Mouse (Mus musculus) embryonic fibroblast, embryonic 13.5 days (primary cell): Measurements from ENCODE around the gene Tab1. TPM values are rescaled to one million over a fixed set of nuclear protein-coding genes. Genes with fewer than 3 reads are reported as not detected.
A peak's percentile ranks its signal among the peaks of the same experiment; 100 is the strongest.

Experiments
- H3K27ac ChIP-seq: 2 replicates; pipeline ENCODE4 v1.5.1; 2012; ENCODE audit warnings: low read length, control low read depth, inconsistent platforms; ENCODE audit not compliant: insufficient read depth
- H3K4me1 ChIP-seq: 2 replicates; pipeline ENCODE4 v1.6.1; 2011; ENCODE audit warnings: low read length; ENCODE audit not compliant: control insufficient read depth, insufficient read depth
- H3K4me3 ChIP-seq: 2 replicates; pipeline ENCODE4 v1.5.1; 2011; ENCODE audit warnings: mild to moderate bottlenecking, control low read depth, low read length; ENCODE audit not compliant: insufficient read depth
- CTCF ChIP-seq: IDR thresholded peaks from 2 replicates; pipeline ENCODE4 v1.5.1; 2011; ENCODE audit warnings: mild to moderate bottlenecking, control low read depth, low read length, moderate library complexity, borderline replicate concordance; ENCODE audit not compliant: insufficient read depth
- POLR2A ChIP-seq: IDR thresholded peaks from 2 replicates; pipeline ENCODE4 v1.6.1; 2011; ENCODE audit warnings: low read depth, mild to moderate bottlenecking, control low read depth, low read length, moderate library complexity
- polyA plus RNA-seq: library from polyadenylated mRNA; stranded (reverse); fragments of >200 nt; gene quantifications from 2 replicates; pipeline ENCODE4 v1.2.4, GENCODE M21; 2011; ENCODE audit warnings: low read depth; ENCODE audit not compliant: missing spikeins, insufficient read length

Gene Tab1
- polyA plus RNA-seq = 11.0 and 12.2 TPM in 2 replicates

DNA sequence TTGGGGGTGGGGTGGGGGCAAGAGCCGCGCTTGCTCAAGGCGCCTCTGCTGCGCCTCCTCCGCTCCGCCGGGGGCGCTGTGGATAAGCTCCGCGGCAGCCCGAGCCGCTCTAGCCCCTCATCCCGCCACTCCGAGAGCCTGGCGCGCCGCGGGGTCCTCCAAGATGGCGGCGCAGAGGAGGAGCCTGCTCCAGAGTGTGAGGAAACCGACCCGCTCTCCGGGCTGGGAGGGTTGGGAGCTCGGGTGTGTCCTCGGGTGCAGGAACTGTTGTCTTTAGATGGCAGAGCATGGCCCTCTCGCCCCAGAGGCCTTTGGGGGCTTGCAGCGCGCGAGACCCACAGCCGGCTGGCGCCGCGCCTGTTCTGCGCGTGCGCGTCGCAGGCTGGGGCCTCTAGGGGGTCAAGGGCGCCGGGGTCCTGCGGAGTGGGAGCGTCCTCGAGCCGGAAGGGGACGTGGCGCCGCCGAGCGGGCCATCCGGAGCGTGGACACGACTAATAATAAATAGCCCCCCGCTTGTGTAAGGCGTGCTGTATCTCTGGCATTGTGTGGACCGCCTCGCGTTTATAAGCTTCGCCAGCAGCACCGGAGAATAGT, at the start of gene Tab1:
Gene Tab1, plus strand, starts transcription at position 135 of the 594 bp plus-strand sequence.
- peak; percentile 48 for TF ChIP-seq POLR2A
- peak; percentile 24; the same call in 1 of the 2 replicates for TF ChIP-seq CTCF
- Histone ChIP-seq H3K27ac (peak within 1 kb of the TSS; percentile 95), H3K4me3 (peak within 1 kb of the TSS; percentile 69), H3K4me1 (peaks cover 6% of the 10 kb centered on the region)

DNA sequence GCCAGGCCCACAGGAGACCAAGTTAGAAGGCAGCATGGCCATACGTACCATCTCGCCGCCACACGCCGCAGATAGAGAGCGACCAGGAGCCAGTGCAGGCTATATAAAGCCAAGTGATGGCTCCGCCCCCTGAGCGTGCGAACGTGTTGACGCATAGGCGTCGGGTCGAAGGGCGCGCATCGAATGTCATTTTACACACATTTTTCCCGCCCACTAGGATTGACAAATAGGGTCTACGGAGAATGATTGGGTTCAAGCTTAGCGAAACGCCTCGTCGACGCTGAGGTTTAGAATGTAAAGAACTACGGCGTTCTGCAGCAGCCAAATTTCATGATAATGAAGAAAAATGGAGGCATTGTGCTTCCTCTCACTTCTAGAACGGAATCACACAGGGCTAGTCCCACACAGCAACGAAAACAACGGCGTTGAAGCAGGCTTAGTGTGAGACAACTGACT, 49.6 kb upstream of the Tab1 start:
- TF ChIP-seq POLR2A (peak; percentile 100), CTCF (no peak)
- Histone ChIP-seq H3K4me1 (no peaks in the 10 kb centered on the region), H3K27ac (peak overlapping the region; percentile 93), H3K4me3 (peak overlapping the region; percentile 91)

DNA sequence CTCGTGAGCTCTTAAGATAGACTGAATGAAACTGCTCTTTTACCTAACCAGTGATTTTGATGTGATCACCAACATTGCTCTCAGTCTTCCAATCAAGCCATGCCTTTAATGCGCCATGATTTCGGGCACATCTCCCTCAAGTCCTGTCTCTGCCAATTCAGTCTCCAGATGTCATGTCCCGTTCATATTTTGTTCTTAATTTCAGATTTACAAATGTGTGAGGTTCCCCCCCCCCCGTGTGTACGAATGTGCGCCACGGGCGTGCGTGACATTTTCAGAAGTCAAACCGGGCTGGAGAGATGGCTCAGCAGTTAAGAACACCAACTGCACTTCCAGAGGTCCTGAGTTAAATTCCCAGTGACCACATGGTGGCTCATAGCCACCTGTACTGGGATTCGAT, 49.2 kb upstream of the Tab1 start:
- peak overlapping the region; percentile 52 for H3K4me3 ChIP-seq
- no peaks in the 10 kb centered on the region for H3K4me1 ChIP-seq
- TF ChIP-seq CTCF = no peak
- no peak; the same call in 1 of the 2 replicates for TF ChIP-seq POLR2A
- peak overlapping the region; percentile 93 for H3K27ac ChIP-seq

DNA sequence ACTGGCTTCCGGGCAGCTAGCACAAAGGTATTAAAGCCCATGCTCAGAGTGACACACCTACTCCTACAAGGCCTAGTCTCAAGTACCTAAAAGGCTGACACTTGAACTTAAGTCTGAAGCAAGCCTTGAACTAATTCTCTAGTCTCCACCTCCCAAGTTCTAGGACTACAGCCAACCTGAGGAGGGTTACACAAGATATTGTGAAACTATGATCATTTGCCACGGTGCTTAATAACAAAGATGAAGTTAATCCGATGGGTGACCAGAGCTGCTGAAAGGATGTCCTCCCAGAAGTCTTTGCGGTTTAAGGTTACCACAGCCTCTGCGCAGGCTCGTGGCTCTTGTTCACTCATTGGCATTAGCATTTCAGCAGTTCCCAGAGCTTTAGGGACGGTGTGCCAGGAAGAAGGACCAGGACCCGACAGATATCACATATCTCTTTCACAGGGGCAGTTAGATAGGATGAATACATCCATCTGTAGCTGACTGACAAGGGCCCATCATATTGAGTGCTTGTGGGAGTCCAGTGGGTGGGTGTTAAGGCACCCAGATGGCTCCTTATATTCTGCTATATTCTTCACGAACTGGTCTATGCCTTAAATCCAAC, 45.4 kb upstream of the Tab1 start:
- Histone ChIP-seq H3K4me3 (no peak overlapping the region), H3K4me1 (no peaks in the 10 kb centered on the region), H3K27ac (no peak overlapping the region)
- TF ChIP-seq POLR2A (no peak), CTCF (no peak)

DNA sequence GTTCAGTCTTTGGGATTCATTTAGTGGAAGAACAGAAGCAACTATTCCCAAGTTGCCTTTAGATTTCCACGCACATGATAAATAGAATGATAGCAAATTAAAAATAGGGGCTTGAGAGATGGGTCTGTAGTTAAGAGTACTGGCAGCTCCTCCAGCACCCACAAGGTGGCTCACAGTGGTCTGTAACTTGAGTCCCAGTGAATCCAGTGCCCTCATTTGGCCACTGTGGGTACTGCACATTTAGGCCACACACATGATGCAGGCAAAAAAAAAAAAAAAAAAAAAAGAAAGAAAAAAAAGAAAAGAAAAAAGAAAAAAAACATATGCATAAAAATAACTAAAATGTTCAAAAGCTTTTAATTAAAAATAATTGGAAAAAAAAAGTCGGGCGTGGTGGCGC, 44.3 kb upstream of the Tab1 start:
- TF ChIP-seq POLR2A (no peak), CTCF (peak; percentile 87)
- Histone ChIP-seq H3K4me3 (no peak overlapping the region), H3K27ac (no peak overlapping the region), H3K4me1 (no peaks in the 10 kb centered on the region)

DNA sequence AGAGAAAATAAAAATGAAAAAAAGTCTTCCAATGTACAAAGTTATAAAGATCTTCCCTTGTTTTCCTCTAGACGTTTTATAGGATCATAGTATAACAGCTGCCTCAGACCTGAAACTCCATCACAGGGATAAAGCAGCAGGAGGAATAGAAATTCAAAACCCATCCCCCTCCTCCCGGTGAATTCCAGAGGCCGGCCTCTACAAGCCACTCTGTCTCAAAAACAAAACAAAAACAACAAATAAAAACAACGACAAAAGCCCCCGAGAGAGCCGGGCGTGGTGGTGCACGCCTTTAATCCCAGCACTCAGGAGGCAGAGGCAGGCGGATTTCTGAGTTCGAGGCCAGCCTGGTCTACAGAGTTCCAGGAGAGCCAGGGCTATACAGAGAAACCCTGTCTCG, 42.8 kb upstream of the Tab1 start:
- H3K4me1 ChIP-seq = no peaks in the 10 kb centered on the region
- TF ChIP-seq POLR2A (no peak), CTCF (no peak)
- H3K27ac ChIP-seq = no peak overlapping the region
- no peak overlapping the region for H3K4me3 ChIP-seq

DNA sequence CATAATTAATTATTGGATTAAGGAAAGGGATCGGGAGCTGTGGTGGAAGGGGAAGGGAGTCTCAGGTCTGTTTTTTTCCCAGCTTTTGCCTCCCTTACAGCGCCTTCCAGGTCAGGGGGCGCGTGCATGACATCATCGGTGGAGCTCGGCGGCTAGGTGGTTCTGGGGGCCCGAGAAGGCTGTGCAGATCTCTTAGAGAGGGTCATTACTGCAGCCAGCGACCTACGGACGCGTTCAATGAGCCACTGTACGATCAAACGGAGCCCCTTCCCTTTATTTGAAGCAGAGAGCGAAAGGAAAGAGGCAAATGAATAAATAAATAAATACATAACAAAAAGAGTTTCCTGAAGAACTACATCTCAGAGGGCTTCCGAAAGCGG, 42.2 kb upstream of the Tab1 start:
- no peaks in the 10 kb centered on the region; the same call in 1 of the 2 replicates for H3K4me1 ChIP-seq
- peak overlapping the region; percentile 38 for H3K4me3 ChIP-seq
- TF ChIP-seq POLR2A (no peak), CTCF (no peak)
- no peak overlapping the region for H3K27ac ChIP-seq

DNA sequence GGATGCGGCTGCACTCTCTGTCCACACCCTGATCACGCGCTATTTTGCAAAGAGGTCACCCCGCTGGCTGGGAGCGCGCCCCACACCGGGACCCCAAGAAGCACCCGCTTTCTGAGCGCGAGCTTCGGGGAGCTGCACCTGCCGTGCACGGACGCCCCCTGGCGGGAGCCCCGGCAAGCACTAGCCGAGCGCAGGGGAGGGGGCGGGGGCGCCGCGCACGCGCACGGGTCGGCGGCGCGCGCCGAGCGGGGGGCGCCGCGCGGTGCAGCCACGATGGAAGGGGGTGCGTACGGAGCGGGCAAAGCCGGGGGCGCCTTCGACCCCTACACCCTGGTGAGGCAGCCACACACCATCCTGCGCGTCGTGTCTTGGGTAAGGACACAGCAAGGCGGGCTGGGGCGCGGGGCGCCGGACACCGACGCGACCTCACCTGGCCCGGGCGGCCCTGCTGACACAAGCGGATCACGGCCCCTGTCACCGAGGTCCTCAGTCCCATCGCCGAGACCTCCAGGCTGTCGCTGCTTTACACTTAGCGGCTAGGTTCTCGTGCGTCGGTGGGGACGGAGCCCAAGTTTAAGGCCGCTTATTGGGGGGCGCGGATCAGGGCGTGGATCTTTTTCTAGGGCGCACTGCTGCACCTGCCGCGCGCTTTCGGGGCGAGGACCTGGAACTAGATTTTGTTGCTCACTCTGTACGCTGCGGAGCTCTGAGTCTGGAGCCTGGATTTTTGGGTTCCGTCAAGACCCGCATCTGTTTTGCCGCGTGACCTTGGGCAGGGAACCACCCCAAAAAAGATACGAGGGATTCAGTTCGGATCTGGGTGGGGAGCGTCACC, 41.6 kb upstream of the Tab1 start, which contains the start of the genes Syngr1 and Rpl3:
Gene Syngr1, plus strand, starts transcription at position 214 of the 835 bp plus-strand sequence.
Gene Rpl3, minus strand, starts transcription at position 748 of the 835 bp plus-strand sequence.
- Histone ChIP-seq H3K4me1 (no peaks in the 10 kb centered on the region; the same call in 1 of the 2 replicates), H3K27ac (no peak within 1 kb of the TSS), H3K4me3 (peak within 1 kb of the TSS; percentile 44)
- peak; percentile 45 for TF ChIP-seq CTCF
- TF ChIP-seq POLR2A = no peak

DNA sequence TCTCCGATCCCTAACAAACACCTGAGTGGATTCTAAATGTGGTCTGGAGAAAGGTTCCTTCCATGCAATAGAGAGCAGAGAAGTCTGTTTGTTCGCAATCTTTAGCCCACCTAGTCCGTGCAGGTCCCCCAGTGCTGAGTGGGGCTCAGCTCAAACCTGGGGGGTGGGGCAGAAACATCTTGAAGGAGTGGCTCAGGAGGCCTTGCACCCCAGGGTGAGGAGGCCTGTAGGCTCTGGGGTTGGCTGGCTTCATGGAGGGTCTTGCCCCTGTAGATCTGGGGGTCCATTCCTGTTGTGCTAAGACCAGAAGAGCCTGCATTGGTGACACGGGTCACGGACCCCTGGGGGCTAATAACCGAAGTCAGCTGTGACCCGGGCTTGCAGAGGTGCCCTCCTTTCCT, 40.9 kb upstream of the Tab1 start:
- TF ChIP-seq CTCF (no peak), POLR2A (no peak)
- Histone ChIP-seq H3K4me1 (no peaks in the 10 kb centered on the region; the same call in 1 of the 2 replicates), H3K4me3 (no peak overlapping the region), H3K27ac (no peak overlapping the region)

DNA sequence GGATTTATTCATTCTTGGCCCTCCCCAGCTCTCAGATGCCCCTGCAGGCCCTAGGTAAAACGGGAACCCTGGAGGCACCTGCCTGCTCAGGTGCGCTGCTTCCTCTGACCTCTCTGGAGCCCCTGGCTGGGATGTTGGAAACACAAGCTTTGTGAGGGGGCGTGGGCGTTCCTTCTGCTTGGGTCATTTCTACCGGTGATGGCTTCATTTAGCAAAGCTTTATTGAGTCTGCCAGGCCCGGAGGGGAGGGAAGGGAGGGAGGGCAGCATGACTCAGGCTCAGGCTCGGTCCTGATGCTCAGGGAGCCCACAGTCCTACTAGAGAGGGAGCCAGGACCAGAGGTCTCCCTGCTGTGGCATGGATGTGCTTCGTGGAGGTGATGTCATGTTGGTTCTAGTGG, 40.3 kb upstream of the Tab1 start:
- no peaks in the 10 kb centered on the region; the same call in 1 of the 2 replicates for H3K4me1 ChIP-seq
- H3K4me3 ChIP-seq = no peak overlapping the region
- no peak for TF ChIP-seq CTCF
- no peak for TF ChIP-seq POLR2A
- H3K27ac ChIP-seq = no peak overlapping the region
